Mouse (Mus musculus) ES-Bruce4 (cell line): ENCODE measurements around the gene Panx1.

Experiments used
- EP300 ChIP-seq: IDR thresholded peaks from 2 replicates; pipeline ENCODE4 v1.6.1; 2011; ENCODE audit warnings: low read depth, low read length; ENCODE audit not compliant: insufficient read depth
- POLR2A ChIP-seq: IDR thresholded peaks from one replicate; pipeline ENCODE4 v1.8.1; 2011; ENCODE audit warnings: low read length; ENCODE audit not compliant: insufficient read depth

- TF ChIP-seq POLR2A (no peak), EP300 (no peak)
Observed at GRCm38 (mm10) chr9:14973762-14974161, 71.5 kb downstream of the Panx1 start.
